Mouse (Mus musculus) G1E (cell line): ENCODE data around the gene Olfr1223.
"Not testable (repeated sequence)": the region's sequence is repeated elsewhere in the genome, so short reads cannot be mapped to it uniquely, and the experiment has no call there.

ENCODE experiments used
- CTCF ChIP-seq: IDR thresholded peaks from 2 replicates; pipeline ENCODE4 v1.5.1; 2012; ENCODE audit warnings: low read depth, low read length, inconsistent platforms, mixed read lengths
- GATA1 ChIP-seq: IDR thresholded peaks from 2 replicates; pipeline ENCODE4 v1.6.1; 2012; ENCODE audit warnings: borderline replicate concordance, low read length, inconsistent platforms, mixed read lengths
- TAL1 ChIP-seq: conservative IDR thresholded peaks from 2 replicates; pipeline ENCODE4 v1.6.1; 2012; ENCODE audit warnings: low read depth, low read length, inconsistent platforms, mixed read lengths

GRCm38 (mm10) chr2:89163991-89164390 is 12.6 kb upstream of the Olfr1223 start, which contains the start of gene Olfr1224-ps1:
- not testable (repeated sequence) for TF ChIP-seq CTCF, GATA1, TAL1
